Mouse (Mus musculus): Measurements from ENCODE around the gene Ppp5c. TPM values are rescaled to one million over a fixed set of nuclear protein-coding genes. Genes with fewer than 3 reads are reported as not detected.

Ppp5c gene
- total RNA-seq, 2 experiments from 2014 or later = 101 to 108 TPM

DNA sequence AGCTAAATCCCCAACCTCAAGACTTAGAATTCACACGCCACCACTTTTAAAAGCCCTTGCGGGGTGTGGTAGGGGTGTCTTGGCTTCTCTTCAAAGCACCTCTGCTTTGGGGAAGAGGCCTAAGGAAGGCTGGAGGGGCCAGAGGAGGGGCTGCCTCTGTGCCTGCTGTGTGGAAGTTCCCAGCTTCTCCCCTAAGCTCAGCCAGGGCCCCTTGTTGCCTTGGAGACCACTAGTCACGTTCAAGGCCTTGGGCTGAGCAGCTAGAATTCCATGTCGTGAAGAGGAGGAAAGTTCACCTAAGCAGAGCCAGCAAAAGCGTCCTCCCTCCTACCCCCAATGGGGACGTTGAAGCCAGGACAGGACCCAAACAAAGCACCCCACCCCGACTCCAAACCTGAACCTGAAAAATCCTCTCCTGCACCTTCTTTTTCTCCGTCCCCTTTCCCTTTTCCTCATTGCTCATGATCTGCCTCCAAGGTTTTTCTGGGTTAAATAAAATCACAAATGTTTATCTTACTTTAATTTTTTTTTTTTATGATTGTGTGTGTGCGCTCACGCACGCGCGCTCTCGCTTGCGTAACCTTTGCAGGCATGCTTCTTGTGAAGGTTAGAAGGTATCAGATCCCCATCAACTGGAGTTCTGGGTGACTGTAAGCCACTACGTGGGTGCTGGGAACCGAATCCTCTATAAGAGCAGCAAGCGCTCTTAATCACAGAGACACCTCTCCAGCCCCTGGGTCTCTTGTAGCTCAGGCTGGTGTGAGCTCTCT lies 35.9 kb downstream of the Ppp5c start:
- no peak for DNase-seq
- intact Hi-C loops (cut with DNase I) = no loop called here

DNA sequence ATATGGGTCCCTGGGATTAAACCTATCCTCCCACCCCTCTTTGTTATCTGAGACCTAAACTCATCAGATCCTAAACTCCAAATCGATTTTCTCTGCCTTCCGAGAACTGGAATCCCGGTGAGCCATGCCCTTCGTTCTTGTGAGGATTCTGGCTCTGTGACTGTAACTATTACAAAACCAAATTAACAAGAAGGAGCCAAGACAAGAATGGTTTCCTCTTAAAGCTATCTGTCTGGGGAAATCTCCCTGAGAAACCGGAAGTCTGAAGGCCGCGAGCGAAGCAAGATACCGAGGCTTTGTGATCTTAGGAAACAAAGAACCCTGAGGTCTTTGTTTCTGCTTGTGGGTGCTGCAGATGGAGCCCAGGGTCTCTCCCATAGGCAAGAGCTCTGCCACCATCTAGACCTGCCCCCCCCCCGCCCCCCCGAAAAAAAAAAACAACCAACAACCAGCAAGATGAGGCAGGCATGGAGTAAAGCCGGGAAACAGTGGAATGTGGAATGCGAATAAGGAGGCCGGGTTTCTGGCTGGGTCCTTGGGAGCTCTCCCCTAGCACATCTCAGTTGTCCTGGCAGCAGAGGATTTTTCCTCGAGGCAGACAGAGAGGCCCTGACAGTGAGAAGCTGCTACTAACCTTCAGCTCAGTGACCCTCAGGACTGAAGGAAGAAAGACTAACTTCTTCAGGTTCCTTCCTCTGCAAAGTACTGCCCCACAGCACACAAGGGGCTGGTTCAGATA lies 37.5 kb downstream of the Ppp5c start:
- intact Hi-C loops (cut with DNase I) = no loop called here

DNA sequence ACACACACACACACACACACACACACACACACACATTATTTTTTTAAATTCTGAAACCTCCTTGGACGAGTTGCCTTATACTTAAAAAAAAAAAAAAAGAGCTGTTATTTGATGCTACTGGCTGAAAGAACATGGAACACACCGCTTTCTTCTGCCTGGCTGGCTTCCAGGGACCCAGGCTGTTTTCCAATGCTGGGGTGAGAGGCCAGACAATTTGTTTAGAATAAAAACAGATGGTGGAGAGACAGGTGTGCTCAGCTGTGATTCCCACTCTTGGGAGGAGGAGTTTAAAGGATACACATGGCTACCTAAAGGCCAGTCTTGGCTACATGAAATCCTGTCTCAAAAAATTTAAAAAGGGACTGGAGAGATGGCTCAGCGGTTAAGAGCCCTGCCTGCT lies 39.3 kb downstream of the Ppp5c start:
- DNase-seq = peak; percentile 73 to 82
- intact Hi-C loops (cut with DNase I) = no loop called here

More for the DNA sequence above, 37.5 kb downstream of the Ppp5c start:
- DNase-seq = no peak

DNA sequence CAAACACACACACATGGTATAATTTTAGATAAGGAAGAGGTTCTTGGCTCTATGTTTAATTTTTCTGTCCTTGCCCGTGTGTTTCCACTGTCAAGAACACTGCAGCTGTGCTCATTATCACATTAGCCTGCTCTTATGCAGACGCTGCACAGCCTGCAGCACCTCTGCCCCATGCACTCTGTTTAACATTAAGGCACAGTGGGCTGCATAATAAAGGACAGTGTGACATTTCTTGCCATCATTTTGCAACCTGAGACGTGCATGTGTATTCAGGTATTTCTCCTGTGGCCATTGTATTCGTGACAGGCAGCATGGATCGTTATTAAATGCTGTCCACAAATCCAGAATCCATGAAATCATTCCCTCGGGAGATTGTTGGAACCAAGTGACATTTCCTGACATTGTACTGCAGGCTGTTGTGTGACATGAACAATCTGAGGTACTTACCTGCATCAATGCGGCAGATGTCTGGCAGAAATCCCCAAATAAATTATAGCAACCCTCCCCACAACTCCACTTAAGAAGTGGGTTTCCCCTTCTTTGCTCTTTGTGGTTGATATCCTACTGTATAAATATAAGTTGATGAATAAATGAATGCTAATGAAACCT lies 40.1 kb downstream of the Ppp5c start:
- intact Hi-C loops (cut with DNase I) = no loop called here
- DNase-seq = no peak

DNA sequence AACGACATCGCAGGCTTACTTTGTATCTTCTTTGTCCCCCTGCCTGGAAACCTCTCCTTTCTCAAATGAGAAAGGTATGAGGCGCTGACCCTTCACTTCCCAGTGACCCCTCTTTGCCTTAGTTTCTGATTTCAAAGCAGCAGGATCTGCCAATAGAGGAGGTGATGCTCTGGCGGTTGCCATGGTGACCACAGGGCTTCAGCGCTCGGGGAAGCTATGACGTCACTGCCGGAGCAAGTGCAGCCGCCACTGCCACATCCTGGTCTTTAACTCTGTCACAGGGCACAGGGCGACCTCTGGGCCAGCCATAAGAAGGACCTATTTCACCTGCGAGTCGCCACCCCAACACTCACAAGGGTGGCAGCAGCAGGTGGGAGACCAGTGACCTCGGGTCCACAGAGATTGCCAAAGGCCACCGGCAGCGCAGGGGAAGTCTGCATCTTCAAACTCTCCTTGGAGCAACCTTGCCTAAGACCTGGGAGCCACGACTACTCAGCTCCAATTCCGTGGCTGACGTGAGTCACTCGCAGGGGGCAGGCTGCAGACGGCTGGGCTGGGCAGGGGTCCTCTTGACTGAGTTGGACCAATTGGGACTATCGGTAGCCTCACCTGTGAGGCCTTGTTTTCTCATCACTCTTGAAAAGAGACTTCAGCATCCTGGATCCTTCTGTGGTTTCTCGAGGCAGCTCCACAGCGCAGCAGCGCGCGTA lies 44.7 kb downstream of the Ppp5c start, which contains the start of gene Gm42372:
Gm42372 (plus strand) TSS at position 228 of the 710 bp plus-strand sequence.
- peak in 1 of 2 experiments; percentile 49 for DNase-seq

DNA sequence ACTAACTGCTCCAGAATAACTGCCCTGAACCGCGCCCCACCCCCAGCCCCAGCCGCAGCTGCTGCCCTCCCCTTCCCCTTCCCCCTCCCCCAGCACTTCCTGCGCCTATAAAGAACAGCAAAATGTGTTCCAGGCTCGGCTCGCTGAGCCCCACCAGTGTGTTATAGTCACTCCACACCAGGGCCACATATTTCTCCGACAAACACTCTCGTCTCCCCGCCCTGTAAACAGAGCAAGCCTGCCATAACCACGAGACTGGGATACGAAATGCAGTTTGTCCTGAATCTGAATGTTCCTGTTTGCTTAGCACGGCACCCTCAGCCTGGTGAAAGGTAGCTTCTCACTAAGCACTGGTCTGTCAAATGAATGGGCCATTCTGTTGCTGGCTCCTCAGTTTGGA lies 47.4 kb downstream of the Ppp5c start:
- intact Hi-C loops (cut with DNase I) = no loop called here
- peak; percentile 54 to 58 for DNase-seq

More for the DNA sequence above, 44.7 kb downstream of the Ppp5c start, which contains the start of gene Gm42372:
- intact Hi-C loops (cut with DNase I) = no loop called here

DNA sequence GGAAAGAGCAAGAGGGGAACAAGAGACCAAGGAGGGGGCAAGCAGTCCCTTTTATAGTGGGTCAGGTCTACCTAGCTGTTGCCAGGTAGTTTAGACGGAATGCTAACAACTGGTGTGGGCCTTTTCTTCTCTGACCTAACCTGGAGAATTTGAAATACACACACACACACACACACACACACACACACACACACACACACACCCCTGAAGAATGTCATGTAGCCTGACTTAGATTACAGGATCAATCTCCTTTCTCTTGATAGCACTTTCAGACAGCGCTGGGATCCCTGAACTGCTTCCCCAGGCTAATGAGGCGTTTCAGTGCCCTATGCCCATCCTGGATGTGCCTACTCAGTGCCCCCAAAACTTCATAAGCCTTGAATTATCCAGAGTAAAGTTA lies 49.1 kb downstream of the Ppp5c start:
- intact Hi-C loops (cut with DNase I) = no loop called here
- no peak for DNase-seq

DNA sequence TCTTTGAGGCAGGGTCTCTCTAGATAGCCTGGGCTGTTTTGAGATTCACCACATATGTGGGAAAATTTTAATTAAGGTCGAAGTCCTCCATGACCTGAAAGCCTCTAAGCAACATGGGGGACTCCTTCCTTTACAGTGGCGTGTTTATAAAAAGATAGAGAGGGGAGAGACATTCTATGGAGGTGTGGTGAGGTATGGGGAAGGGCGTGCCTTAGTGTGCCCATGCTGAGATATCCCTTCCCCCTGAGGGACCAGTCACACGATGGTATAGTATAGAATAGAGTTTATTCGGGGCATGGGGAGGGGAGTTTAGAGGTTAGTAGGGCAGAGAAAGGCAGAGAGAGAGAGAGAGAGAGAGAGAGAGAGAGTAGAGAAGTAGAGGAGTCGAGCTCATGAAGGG lies 49.6 kb downstream of the Ppp5c start:
- intact Hi-C loops (cut with DNase I) = no loop called here
- DNase-seq = no peak

DNA sequence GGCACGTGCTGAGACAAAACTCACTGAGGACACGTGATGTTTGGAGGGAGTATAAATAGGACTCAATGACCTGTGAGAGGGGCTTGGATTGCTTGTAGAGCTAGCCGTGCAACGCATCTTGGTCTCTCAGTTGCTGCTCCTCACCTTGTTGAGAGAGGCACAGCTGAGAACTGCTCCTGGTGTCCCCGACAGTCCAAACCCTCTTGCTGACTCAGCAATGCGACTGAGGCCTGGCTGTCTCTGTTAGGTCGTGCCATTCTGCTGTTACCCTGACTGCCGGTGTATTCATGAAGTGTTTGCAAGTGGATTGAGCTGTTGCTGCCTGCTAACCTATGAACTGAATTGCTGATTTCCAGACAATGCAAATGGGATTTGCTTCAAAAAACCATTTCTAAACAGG lies 51.4 kb downstream of the Ppp5c start:
- intact Hi-C loops (cut with DNase I) = no loop called here

DNA sequence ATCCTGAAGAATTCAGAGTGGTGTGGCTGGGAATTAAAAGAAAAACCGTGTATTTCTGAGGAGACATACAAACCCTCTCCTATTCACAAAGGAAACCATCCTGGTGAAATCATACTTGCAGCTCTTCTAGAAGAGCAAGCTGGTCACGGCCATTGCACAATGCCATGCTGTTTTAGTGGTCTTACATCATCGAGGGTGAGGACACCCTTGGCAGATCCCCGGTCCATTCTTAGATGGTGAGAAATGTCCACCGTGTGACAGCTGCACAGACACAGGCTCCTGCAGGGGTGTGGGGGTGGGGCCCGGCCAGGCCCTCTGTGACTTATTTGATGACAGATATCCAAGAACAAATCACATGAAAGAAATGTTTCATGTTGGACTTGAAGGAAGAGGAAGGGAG lies 53.7 kb downstream of the Ppp5c start:
- intact Hi-C loops (cut with DNase I) = no loop called here
- DNase-seq = peak; percentile 58 to 61

More for the DNA sequence above, 51.4 kb downstream of the Ppp5c start:
- no peak for DNase-seq

DNA sequence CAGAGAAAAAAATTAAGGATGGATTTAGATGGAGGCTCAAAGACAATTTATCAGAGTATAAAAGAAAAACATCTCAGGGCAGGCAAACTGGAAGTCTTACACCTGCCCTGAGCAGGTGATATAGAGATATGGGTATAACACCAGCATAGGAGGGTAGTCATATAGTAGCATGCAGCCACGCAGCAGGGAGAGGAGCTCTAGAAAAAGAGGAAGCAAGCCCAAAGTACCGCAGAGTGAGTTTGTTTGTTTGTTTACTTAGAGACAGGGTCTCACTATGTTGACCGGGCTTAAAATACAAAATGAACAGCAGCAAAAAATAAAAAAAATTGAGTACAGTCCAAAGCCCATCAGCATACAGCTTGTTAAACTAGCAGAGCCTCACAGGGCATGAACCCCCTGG lies 56.6 kb downstream of the Ppp5c start:
- intact Hi-C loops (cut with DNase I) = no loop called here
- DNase-seq = no peak

DNA sequence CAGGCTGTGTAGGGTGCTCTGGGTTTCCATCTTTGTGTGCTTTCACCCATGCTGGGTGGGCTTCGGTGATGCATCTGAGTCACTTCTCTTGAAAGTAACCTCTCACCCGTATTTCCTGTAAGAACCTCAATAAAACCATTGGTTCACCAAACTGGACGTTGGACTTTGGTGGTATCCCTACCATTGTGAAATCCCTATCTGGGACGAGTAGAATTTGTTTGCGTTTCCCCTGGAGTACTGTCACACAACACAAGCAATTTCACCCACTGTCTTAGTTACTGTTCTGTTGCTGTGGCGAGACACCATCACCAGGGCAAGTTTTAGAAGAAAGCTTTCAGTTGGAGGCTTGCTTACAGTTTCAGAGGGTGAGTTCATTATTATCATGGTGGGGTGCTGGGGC lies 59.3 kb downstream of the Ppp5c start:
- intact Hi-C loops (cut with DNase I) = no loop called here
- DNase-seq = no peak

DNA sequence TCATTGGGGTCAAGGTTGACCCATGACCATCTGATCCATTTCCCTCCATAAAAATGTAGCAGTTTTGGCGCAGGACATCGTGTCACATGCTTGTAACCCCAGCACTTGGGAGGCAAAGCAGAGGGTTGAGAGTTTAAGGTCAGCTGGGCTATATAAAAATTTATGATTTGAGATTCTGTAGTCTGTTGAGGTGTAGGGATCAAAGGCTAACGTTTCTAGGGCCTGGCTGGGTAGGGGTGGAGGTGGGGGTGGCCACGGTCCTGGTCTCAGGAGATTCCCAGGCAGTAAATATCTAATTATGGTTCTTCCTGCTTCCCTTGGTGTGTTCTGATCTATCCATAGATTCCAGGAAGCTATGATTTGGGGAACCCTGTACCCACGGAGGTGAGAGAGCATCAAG lies 66.0 kb downstream of the Ppp5c start:
- intact Hi-C loops (cut with DNase I) = no loop called here
- no peak for DNase-seq

DNA sequence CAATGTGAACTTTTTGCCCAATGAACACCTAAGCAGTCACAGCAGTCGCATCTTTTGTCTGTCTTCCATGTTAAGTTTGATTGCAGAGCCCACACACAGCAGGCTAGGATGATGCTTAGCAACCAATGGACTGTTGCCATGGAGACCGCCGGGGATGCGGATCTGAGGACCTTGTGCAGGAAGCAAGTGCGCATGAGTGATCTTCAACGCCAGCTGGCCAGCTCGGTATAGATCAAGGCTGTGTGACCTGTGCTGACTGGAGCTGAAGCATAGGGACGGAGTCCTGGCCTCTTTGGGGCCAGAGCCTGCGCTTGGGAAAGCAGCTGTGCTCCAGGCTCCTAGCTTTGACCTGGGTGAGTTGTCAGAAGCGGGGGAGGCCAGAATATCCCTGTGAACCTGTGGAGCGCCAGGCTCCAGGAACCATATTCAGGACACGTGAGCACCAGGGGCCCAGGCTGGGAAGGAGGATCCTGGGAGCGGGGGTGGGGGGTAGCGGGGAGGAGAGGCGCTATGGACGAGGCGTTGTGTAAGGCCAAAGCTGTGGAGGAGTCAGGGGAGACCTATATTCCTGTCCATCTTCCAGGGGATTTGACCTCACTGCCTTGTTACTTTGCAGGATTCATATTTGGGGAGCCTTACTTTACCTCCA lies 68.1 kb downstream of the Ppp5c start, which contains the start of gene Pnmal1:
Pnmal1 (plus strand) TSS at position 141 of the 649 bp plus-strand sequence.
- no peak for DNase-seq
- intact Hi-C loops (cut with DNase I) = no loop called here

DNA sequence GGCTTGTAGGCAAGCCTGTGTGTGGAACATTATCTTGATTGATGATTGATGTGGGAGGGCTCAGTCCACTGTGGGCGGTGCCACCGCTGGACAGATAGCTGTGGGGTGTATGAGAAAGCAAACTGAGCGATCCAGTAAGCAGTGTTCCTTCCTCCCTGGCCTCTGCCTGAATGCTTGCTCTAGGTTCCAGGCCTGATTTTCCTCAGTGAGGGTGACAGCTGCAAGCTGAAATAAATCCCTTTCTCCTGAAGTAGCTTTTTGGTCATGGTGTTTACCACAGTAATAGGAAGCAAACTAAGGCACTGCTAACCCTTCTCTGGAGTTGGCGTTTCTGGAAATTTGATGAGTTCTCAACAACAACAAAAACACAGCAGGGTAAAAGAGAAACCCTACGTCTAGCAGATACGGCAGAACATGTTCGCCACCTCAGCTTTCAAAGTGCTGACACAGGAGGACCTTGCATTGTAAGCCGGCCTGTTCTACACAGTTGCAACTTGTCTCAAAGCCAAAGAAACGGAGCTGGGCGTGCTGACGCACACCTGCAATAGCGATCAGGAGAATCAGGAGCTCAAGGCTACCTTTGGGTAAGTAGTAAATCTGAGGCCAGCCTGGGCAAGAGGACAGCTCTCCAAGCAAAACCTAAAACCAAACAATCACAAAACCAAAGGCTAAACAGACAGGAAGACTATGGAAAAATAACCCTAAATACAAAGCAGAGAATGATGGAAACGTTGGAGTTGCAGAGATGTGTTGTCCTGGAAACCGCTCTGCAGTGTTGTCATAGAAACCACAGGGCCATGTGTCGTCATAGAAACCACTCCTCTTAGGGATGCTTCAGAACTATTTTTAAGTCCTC lies 71.1 kb downstream of the Ppp5c start:
- DNase-seq = no peak
- intact Hi-C loops (cut with DNase I) = no loop called here

DNA sequence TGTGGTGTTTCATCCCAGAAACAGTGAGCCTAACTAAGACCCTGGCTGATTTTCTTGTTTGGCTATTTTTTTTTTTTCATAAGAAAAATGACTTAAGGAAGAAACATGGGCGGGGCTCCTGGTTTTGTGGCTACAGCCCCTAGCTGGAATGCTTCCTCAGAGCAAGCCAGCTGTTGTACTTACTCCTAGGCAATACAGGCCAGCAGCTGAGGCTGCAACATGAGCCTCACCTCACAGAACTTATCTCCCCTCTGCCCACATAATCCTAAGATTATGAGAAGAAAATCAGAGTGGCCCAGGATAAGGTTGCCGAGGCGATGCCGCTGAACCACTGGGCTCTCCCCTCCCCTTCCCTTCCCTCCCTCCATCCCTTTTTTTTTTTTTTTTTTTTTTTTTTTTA lies 72.0 kb downstream of the Ppp5c start:
- intact Hi-C loops (cut with DNase I) = no loop called here
- DNase-seq = no peak

Measured in heart, postnatal 14 days (tissue).